Mouse (Mus musculus) kidney, embryonic 16.5 days (tissue): ENCODE measurements around the gene 4930558C23Rik. TPM values are rescaled to one million over a fixed set of nuclear protein-coding genes. Genes with fewer than 3 reads are reported as not detected.
"Not testable (repeated sequence)": the region's sequence is repeated elsewhere in the genome, so short reads cannot be mapped to it uniquely, and the experiment has no call there.

ENCODE experiments used
- ATAC-seq: fragments of 200-750 bp; cut with Nextera tagmentation; 2 replicates; pipeline ENCODE4 v1.8.0; 2017; ENCODE audit warnings: moderate TSS enrichment; ENCODE audit not compliant: low FRiP score, low TSS enrichment
- H3K27ac ChIP-seq: fragments of 300-500 bp; sonication (generic); 2 replicates; pipeline ENCODE4 v1.5.1; 2014; ENCODE audit warnings: low read length
- H3K27me3 ChIP-seq: fragments of 300-500 bp; sonication (generic); 2 replicates; pipeline ENCODE4 v1.6.1; 2014; ENCODE audit warnings: low read length, control low read depth, mixed read lengths; ENCODE audit not compliant: insufficient read depth
- H3K36me3 ChIP-seq: fragments of 300-500 bp; sonication (generic); 2 replicates; pipeline ENCODE4 v1.6.1; 2014; ENCODE audit warnings: low read length, control low read depth, mixed read lengths; ENCODE audit not compliant: insufficient read depth
- H3K4me1 ChIP-seq: fragments of 300-500 bp; sonication (generic); 2 replicates; pipeline ENCODE4 v1.6.1; 2014; ENCODE audit warnings: low read length, control low read depth, mixed read lengths; ENCODE audit not compliant: insufficient read depth
- H3K4me2 ChIP-seq: fragments of 300-500 bp; sonication (generic); replicated peaks from 2 replicates; pipeline ENCODE4 v1.6.1; 2014; ENCODE audit warnings: low read depth, low read length
- H3K4me3 ChIP-seq: fragments of 300-500 bp; sonication (generic); 2 replicates; pipeline ENCODE4 v1.5.1; 2014; ENCODE audit warnings: mild to moderate bottlenecking, low read length
- H3K9ac ChIP-seq: fragments of 300-500 bp; sonication (generic); replicated peaks from 2 replicates; pipeline ENCODE4 v1.6.1; 2014; ENCODE audit warnings: low read length
- H3K9me3 ChIP-seq: fragments of 300-500 bp; sonication (generic); 2 replicates; pipeline ENCODE4 v1.6.1; 2016; ENCODE audit warnings: low read length, control low read depth
- WGBS: fragments of 180-500 bp; shearing (Covaris S2); extraction: QIAGEN DNeasy Blood & Tissue Kit; methylation state at CpG from one replicate; pipeline ENCODE4 v1.1.7; 2014; 5-methylcytosine and 5-hydroxymethylcytosine counted together
- polyA plus RNA-seq: library from polyadenylated mRNA; unstranded; fragments of >200 nt; fragmentation: Nextera tagmentation; extraction: Ambion mirVana; gene quantifications from 2 replicates; pipeline ENCODE4 v1.2.1, GENCODE M21; 2015

The 4930558C23Rik gene
- polyA plus RNA-seq, 1 experiment from 2014 or later, result 0.52 TPM

- H3K4me3 ChIP-seq, H3K9me3 ChIP-seq, H3K27me3 ChIP-seq, H3K4me1 ChIP-seq, H3K27ac ChIP-seq, H3K9ac ChIP-seq, H3K4me2 ChIP-seq, ATAC-seq: not testable (repeated sequence)
- peaks cover 65% of the 10 kb centered on the region for H3K36me3 ChIP-seq
- WGBS, result 99% methylated on average over 4 of the region's 5 CpGs
Observed at GRCm38 (mm10) chr3:95348343-95348742, 54.3 kb downstream of the 4930558C23Rik start.

- no peak overlapping the region for H3K4me2 ChIP-seq
- H3K27ac ChIP-seq, result no peak overlapping the region
- no peaks in the 10 kb centered on the region for H3K27me3 ChIP-seq
- H3K9ac ChIP-seq, result no peak overlapping the region
- H3K4me1 ChIP-seq, result no peaks in the 10 kb centered on the region
- peaks cover 6% of the 10 kb centered on the region for H3K9me3 ChIP-seq
- 91% methylated on average over 7 of the region's 7 CpGs for WGBS
- H3K4me3 ChIP-seq, result no peak overlapping the region
- no peak for ATAC-seq
- H3K36me3 ChIP-seq, result peaks cover 70% of the 10 kb centered on the region
Observed at GRCm38 (mm10) chr3:95346454-95346853, 56.2 kb downstream of the 4930558C23Rik start.

GRCm38 (mm10) chr3:95343356-95344000, 59.2 kb downstream of the 4930558C23Rik start:
- peaks cover 72% of the 10 kb centered on the region for H3K36me3 ChIP-seq
- 95% methylated on average over 9 of the region's 9 CpGs for WGBS
- H3K27ac ChIP-seq, H3K27me3 ChIP-seq, ATAC-seq, H3K9me3 ChIP-seq, H3K4me3 ChIP-seq, H3K4me2 ChIP-seq, H3K4me1 ChIP-seq, H3K9ac ChIP-seq: not testable (repeated sequence)

- no peak overlapping the region for H3K4me3 ChIP-seq
- no peak overlapping the region for H3K4me2 ChIP-seq
- no peak for ATAC-seq
- H3K9me3 ChIP-seq, result no peaks in the 10 kb centered on the region
- H3K4me1 ChIP-seq, result no peaks in the 10 kb centered on the region
- no peak overlapping the region for H3K27ac ChIP-seq
- H3K9ac ChIP-seq, result no peak overlapping the region
- peaks cover 80% of the 10 kb centered on the region for H3K36me3 ChIP-seq
- WGBS, result 93% methylated on average over 4 of the region's 4 CpGs
- no peaks in the 10 kb centered on the region for H3K27me3 ChIP-seq
Observed at GRCm38 (mm10) chr3:95338251-95338650, 64.4 kb downstream of the 4930558C23Rik start.

GRCm38 (mm10) chr3:95337345-95337744, 65.3 kb downstream of the 4930558C23Rik start:
- Histone ChIP-seq H3K9me3 (no peaks in the 10 kb centered on the region), H3K4me3 (no peak overlapping the region), H3K9ac (no peak overlapping the region), H3K4me1 (no peaks in the 10 kb centered on the region), H3K27ac (no peak overlapping the region), H3K27me3 (no peaks in the 10 kb centered on the region), H3K36me3 (peaks cover 80% of the 10 kb centered on the region), H3K4me2 (no peak overlapping the region)
- 84% methylated on average over 4 of the region's 4 CpGs for WGBS
- ATAC-seq, result no peak

Other genes with a start within 250 kb of the 4930558C23Rik start
- 3.0 and 3.1 TPM in 2 replicates for gene Sema6c, start 242.4 kb downstream of the 4930558C23Rik start, polyA plus RNA-seq
- 8.8 and 10.8 TPM in 2 replicates for gene Gabpb2, start 184.9 kb downstream of the 4930558C23Rik start, polyA plus RNA-seq
- 90.3 and 94.4 TPM in 2 replicates for gene Cdc42se1, start 174.1 kb downstream of the 4930558C23Rik start, polyA plus RNA-seq
- gene Mllt11, start 170.7 kb downstream of the 4930558C23Rik start, polyA plus RNA-seq, result 14.0 and 16.6 TPM in 2 replicates
- gene Gm128, start 161.2 kb downstream of the 4930558C23Rik start, polyA plus RNA-seq, result 0.53 and 0.55 TPM in 2 replicates
- 0.41 and 0.82 TPM in 2 replicates for gene Bnipl, start 151.6 kb downstream of the 4930558C23Rik start, polyA plus RNA-seq
- gene Mindy1, start 121.5 kb downstream of the 4930558C23Rik start, polyA plus RNA-seq, result 55.8 and 57.0 TPM in 2 replicates
- gene Prune1, start 120.8 kb downstream of the 4930558C23Rik start, polyA plus RNA-seq, result 25.8 and 27.4 TPM in 2 replicates
- 8.6 and 9.4 TPM in 2 replicates for gene Anxa9, start 95.7 kb downstream of the 4930558C23Rik start, polyA plus RNA-seq
- 208 and 209 TPM in 2 replicates for gene Cers2, start 88.0 kb downstream of the 4930558C23Rik start, polyA plus RNA-seq
- gene Setdb1, start 45.6 kb downstream of the 4930558C23Rik start, polyA plus RNA-seq, result 45.5 and 46.7 TPM in 2 replicates
- gene Arnt, start 31.5 kb upstream of the 4930558C23Rik start, polyA plus RNA-seq, result 46.0 and 47.7 TPM in 2 replicates
- gene Ctsk, start 96.4 kb upstream of the 4930558C23Rik start, polyA plus RNA-seq, result 5.6 and 8.9 TPM in 2 replicates
- 12.1 and 12.4 TPM in 2 replicates for gene Ctss, start 123.9 kb upstream of the 4930558C23Rik start, polyA plus RNA-seq
- gene Hormad1, start 156.8 kb upstream of the 4930558C23Rik start, polyA plus RNA-seq, result 0.17 TPM in 1 of 2 replicates, not detected in the other
- 36.4 and 38.5 TPM in 2 replicates for gene Golph3l, start 186.1 kb upstream of the 4930558C23Rik start, polyA plus RNA-seq
- gene Ensa, start 222.2 kb upstream of the 4930558C23Rik start, polyA plus RNA-seq, result 76.4 and 78.6 TPM in 2 replicates